Mouse (Mus musculus): ENCODE results near the gene Krt42.
"Not testable (repeated sequence)": the region's sequence is repeated elsewhere in the genome, so short reads cannot be mapped to it uniquely, and the experiment has no call there.

Krt42 gene

GRCm38 (mm10) chr11:100278759-100279158 lies 9.1 kb upstream of the Krt42 start:
- DNase-seq (ENCODE audit: low spot score in 2 of 2) = no peak

- no peak for DNase-seq (ENCODE audit: low spot score in 2 of 2)
Measured at GRCm38 (mm10) chr11:100277726-100278480, 8.2 kb upstream of the Krt42 start.

- DNase-seq (ENCODE audit: low spot score in 2 of 2) = no peak
Measured at GRCm38 (mm10) chr11:100275466-100275865, 5.8 kb upstream of the Krt42 start.

- no peak for DNase-seq (ENCODE audit: low spot score in 2 of 2)
Measured at GRCm38 (mm10) chr11:100274719-100275118, 5.0 kb upstream of the Krt42 start.

GRCm38 (mm10) chr11:100271878-100272277 lies 2.2 kb upstream of the Krt42 start:
- no peak for DNase-seq (ENCODE audit: low spot score in 2 of 2)

- no peak for DNase-seq (ENCODE audit: low spot score in 2 of 2)
Measured at GRCm38 (mm10) chr11:100262058-100262980, 7.4 kb downstream of the Krt42 start.

- DNase-seq (ENCODE audit: low spot score in 2 of 2) = no peak
Measured at GRCm38 (mm10) chr11:100261235-100261605, 8.5 kb downstream of the Krt42 start.

GRCm38 (mm10) chr11:100260514-100261234 lies 9.0 kb downstream of the Krt42 start, which contains the start of gene Krt17:
Krt17 (minus strand) TSS chr11:100261029.
- no peak for DNase-seq (ENCODE audit: low spot score in 2 of 2)

- DNase-seq (ENCODE audit: low spot score in 2 of 2) = no peak
Measured at GRCm38 (mm10) chr11:100259079-100259478, 10.6 kb downstream of the Krt42 start.

GRCm38 (mm10) chr11:100257967-100258366 lies 11.7 kb downstream of the Krt42 start:
- DNase-seq (ENCODE audit: low spot score in 2 of 2) = no peak

- no peak for DNase-seq (ENCODE audit: low spot score in 2 of 2)
Measured at GRCm38 (mm10) chr11:100255514-100255913, 14.2 kb downstream of the Krt42 start.

GRCm38 (mm10) chr11:100254360-100255090 lies 15.1 kb downstream of the Krt42 start:
- DNase-seq (ENCODE audit: low spot score in 2 of 2) = no peak

GRCm38 (mm10) chr11:100248852-100249465 lies 20.7 kb downstream of the Krt42 start, which contains the start of gene Krt16:
Krt16 (minus strand) TSS chr11:100248902.
- DNase-seq (ENCODE audit: low spot score in 2 of 2) = no peak

- DNase-seq (ENCODE audit: low spot score in 2 of 2) = not testable (repeated sequence)
Measured at GRCm38 (mm10) chr11:100246471-100246870, 23.2 kb downstream of the Krt42 start.

- not testable (repeated sequence) for DNase-seq (ENCODE audit: low spot score in 2 of 2)
Measured at GRCm38 (mm10) chr11:100240272-100240671, 29.4 kb downstream of the Krt42 start.

- DNase-seq (ENCODE audit: low spot score in 2 of 2) = peak in 1 of 2 experiments; percentile 10
Measured at GRCm38 (mm10) chr11:100221741-100222140, 47.9 kb downstream of the Krt42 start.

GRCm38 (mm10) chr11:100219304-100219703 lies 50.4 kb downstream of the Krt42 start:
- DNase-seq (ENCODE audit: low spot score in 2 of 2) = no peak
